Mouse (Mus musculus): ENCODE results near the gene Serpina3j.

DNA sequence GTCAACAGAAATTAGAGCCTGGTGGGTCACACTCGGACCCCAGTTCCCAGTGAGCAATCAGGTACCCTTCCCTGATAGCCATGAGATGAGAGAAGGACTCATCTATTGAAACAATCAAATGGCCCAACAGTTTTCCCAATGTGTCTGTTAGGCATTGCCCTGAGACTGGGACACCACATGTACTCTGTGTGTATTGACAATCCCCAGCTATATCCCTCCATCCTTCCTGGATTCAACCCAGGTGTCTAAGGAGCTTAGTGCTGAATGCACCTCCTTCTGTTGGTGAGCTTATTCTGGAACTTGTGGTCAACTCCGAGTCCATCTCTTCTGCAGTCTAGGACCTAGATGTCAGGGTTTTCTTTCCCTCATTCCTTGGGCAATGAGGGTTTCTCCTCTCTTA is 32.7 kb downstream of the Serpina3j start:
- TF ChIP-seq CTCF (IDR thresholded peaks at IDR 0.05; ENCODE audit: low read depth, low read length) (no peak), GATA1 (IDR thresholded peaks at IDR 0.05; ENCODE audit: borderline replicate concordance, low read length) (no peak), POLR2AphosphoS5 (IDR thresholded peaks at IDR 0.05; ENCODE audit: insufficient replicate concordance, low read depth, low read length) (no peak), GATA2 (IDR thresholded peaks at IDR 0.05; ENCODE audit: borderline replicate concordance, low read depth, low read length) (no peak), TAL1 (conservative IDR thresholded peaks at IDR 0.05; ENCODE audit: low read depth, low read length) (no peak)

Measured in G1E (cell line).